ENCODE assay signal across 8 mouse cellular contexts in the genomic region with DNA sequence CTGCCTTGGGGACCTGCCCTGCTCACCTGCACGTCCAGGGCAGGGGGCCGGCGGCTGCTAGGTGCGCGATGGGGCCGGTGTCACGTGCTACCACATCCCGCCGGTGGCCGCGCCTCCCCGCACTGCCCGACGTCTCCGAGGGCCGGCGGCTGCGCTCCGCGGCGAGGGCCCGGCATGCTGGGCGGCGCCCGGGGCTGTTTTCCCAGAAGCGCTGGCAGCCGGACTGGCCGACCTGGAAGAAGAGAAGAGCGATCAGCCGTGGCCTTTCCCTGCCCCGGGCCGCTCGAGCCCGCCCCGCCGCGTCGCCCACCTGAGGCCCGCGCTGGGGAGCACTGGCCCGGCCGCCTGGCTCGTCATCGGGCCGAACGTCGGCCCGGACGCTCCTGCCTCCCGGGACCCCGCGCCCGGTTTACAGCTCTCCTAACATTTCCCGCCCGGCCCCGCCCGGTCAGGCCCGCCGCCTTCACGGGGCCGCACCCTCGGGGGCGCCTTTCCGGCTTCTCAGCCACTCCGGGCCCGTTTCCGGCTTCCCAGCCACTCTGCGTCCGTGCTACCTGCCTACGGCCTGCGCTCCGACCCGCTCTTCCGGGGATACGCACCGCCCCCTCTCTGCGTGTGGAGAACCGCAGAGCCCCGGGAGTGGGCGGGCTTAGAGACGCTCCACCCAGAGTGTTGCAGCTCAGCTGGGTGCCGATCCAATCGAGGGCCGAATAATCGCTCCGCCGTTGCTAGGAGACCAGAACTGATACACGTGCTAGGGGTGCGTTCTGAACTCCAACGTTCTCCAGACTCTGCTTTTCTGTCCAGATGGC. TPM values are rescaled to one million over a fixed set of nuclear protein-coding genes. Genes with fewer than 3 reads are reported as not detected.
DNase-seq lines count a peak whose midpoint lies in the region; ATAC-seq lines count a peak whose summit lies in the region.

Gene Prdm4, minus strand, starts transcription at position 645 of the 812 bp plus-strand sequence.

- intact Hi-C loops in heart, postnatal 14 days (cut with DNase I), result loop anchor here (2.0 kb wide), 1 partner anchor 40 kb away; the partner anchor contains the start of gene Rtcb

- peak; percentile 100 for ATAC-seq in forebrain, embryonic 14.5 days
- ATAC-seq in neural tube, embryonic 15.5 days (ENCODE audit: low FRiP score), result peak; percentile 100

- peak; percentile 98 for DNase-seq in ES-CJ7 (ENCODE audit: low read depth, low spot score)
- DNase-seq in cerebellum, adult 11 months, result peak; percentile 94
- DNase-seq in forebrain, embryonic 14.5 days (ENCODE audit: low spot score), result peak; percentile 99
- peak; percentile 96 for DNase-seq in heart, postnatal 14 days
- peak; percentile 98 for DNase-seq in layer of hippocampus, adult 11-12 months (ENCODE audit: low spot score)
- peak; percentile 98 to 99 for DNase-seq in lung, adult 18-20 months
- peak; percentile 99 for DNase-seq in testis, postnatal 14 days (ENCODE audit: low spot score)

- H3K27me3 ChIP-seq in forebrain, embryonic 14.5 days (replicated peaks; ENCODE audit: control insufficient read depth, insufficient read depth, low read length), result no peaks in the 10 kb centered on the region
- peaks cover 6% of the 10 kb centered on the region; the same call in 1 of the 2 replicates for H3K27me3 ChIP-seq in neural tube, embryonic 15.5 days (replicated peaks)

- H3K9me3 ChIP-seq in forebrain, embryonic 14.5 days (replicated peaks; ENCODE audit: control insufficient read depth, low read length), result no peaks in the 10 kb centered on the region
- no peaks in the 10 kb centered on the region for H3K9me3 ChIP-seq in neural tube, embryonic 15.5 days (replicated peaks)

- H3K9ac ChIP-seq in forebrain, embryonic 14.5 days (ENCODE audit: low read length), result peak within 1 kb of the TSS; percentile 85
- peak within 1 kb of the TSS; percentile 72 for H3K9ac ChIP-seq in neural tube, embryonic 15.5 days (replicated peaks)

- peaks cover 8% of the 10 kb centered on the region for H3K4me1 ChIP-seq in forebrain, embryonic 14.5 days (ENCODE audit: control insufficient read depth, insufficient read depth, low read length)
- peaks cover 19% of the 10 kb centered on the region for H3K4me1 ChIP-seq in neural tube, embryonic 15.5 days

- under 1% methylated on average over 64 of the region's 90 CpGs for WGBS in forebrain, embryonic 14.5 days
- under 1% methylated on average over 86 of the region's 90 CpGs for WGBS in neural tube, embryonic 15.5 days

- peak within 1 kb of the TSS; percentile 96 for H3K4me3 ChIP-seq in forebrain, embryonic 14.5 days (ENCODE audit: low read depth, low read length)
- peak within 1 kb of the TSS; percentile 97 for H3K4me3 ChIP-seq in neural tube, embryonic 15.5 days (replicated peaks)

- peak within 1 kb of the TSS; percentile 72 for H3K27ac ChIP-seq in forebrain, embryonic 14.5 days (ENCODE audit: low read depth, low read length)
- H3K27ac ChIP-seq in neural tube, embryonic 15.5 days (replicated peaks), result peak within 1 kb of the TSS; percentile 83

- H3K4me2 ChIP-seq in forebrain, embryonic 14.5 days (ENCODE audit: low read length), result peak within 1 kb of the TSS; percentile 76
- H3K4me2 ChIP-seq in neural tube, embryonic 15.5 days, result peak within 1 kb of the TSS; percentile 74

- peaks cover 28% of the 10 kb centered on the region for H3K36me3 ChIP-seq in forebrain, embryonic 14.5 days (ENCODE audit: control insufficient read depth, insufficient read depth, low read length)
- H3K36me3 ChIP-seq in neural tube, embryonic 15.5 days, result peaks cover 24% of the 10 kb centered on the region

RNA-seq across cellular contexts. Expression of gene Prdm4, which starts in this region (rescaled TPM):
- polyA plus RNA-seq in forebrain, embryonic 14.5 days (2014; fragmentation: Nextera tagmentation; extraction: Ambion mirVana), result 24.9 and 27.9 TPM in 2 replicates
- 10 to 100 TPM; 11.3 to 15.6 TPM for total RNA-seq in heart, postnatal 14 days (2021)
- 18.8 and 19.4 TPM in 2 replicates for polyA plus RNA-seq in neural tube, embryonic 15.5 days (2015; fragmentation: Nextera tagmentation; extraction: Ambion mirVana)

Comparison
In these comparisons a context has a peak if more than half of its experiments do, and no peak if none do; other contexts are left out.
1. Peak in every context shown above with its lines: DNase-seq, ATAC-seq, H3K4me3 ChIP-seq and H3K27ac ChIP-seq.